Mouse (Mus musculus) hindbrain, embryonic 15.5 days (tissue): ENCODE data around the gene Krtap1-5. TPM values are rescaled to one million over a fixed set of nuclear protein-coding genes. Genes with fewer than 3 reads are reported as not detected.

ENCODE experiments used
- ATAC-seq: fragments of 200-750 bp; cut with Nextera tagmentation; 2 replicates; pipeline ENCODE4 v1.8.0; 2017; ENCODE audit warnings: low read depth, moderate number of reproducible peaks, moderate TSS enrichment; ENCODE audit not compliant: low FRiP score
- H3K27ac ChIP-seq: fragments of 300-500 bp; sonication (generic); replicated peaks from 2 replicates; pipeline ENCODE4 v1.5.1; 2015; ENCODE audit warnings: mild to moderate bottlenecking, inconsistent platforms
- H3K27me3 ChIP-seq: fragments of 300-500 bp; sonication (generic); 2 replicates; pipeline ENCODE4 v1.6.1; 2015; ENCODE audit warnings: control low read depth, inconsistent platforms
- H3K36me3 ChIP-seq: fragments of 300-500 bp; sonication (generic); 2 replicates; pipeline ENCODE4 v1.6.1; 2015; ENCODE audit warnings: control low read depth, inconsistent platforms
- H3K4me1 ChIP-seq: fragments of 300-500 bp; sonication (generic); replicated peaks from 2 replicates; pipeline ENCODE4 v1.6.1; 2015; ENCODE audit warnings: control low read depth, inconsistent platforms
- H3K4me2 ChIP-seq: fragments of 300-500 bp; sonication (generic); 2 replicates; pipeline ENCODE4 v1.6.1; 2015; ENCODE audit warnings: moderate library complexity, mild to moderate bottlenecking, inconsistent platforms
- H3K4me3 ChIP-seq: fragments of 300-500 bp; sonication (generic); 2 replicates; pipeline ENCODE4 v1.5.1; 2015; ENCODE audit warnings: mild to moderate bottlenecking, inconsistent platforms
- H3K9ac ChIP-seq: fragments of 300-500 bp; sonication (generic); 2 replicates; pipeline ENCODE4 v1.6.1; 2015; ENCODE audit warnings: inconsistent platforms
- H3K9me3 ChIP-seq: fragments of 300-500 bp; sonication (generic); 2 replicates; pipeline ENCODE4 v1.6.1; 2016; ENCODE audit warnings: control low read depth, inconsistent platforms
- WGBS: fragments of 180-500 bp; shearing (Covaris S2); methylation state at CpG from one replicate; pipeline ENCODE4 v1.1.7; 2015; 5-methylcytosine and 5-hydroxymethylcytosine counted together
- polyA plus RNA-seq: library from polyadenylated mRNA; unstranded; fragments of >200 nt; fragmentation: Nextera tagmentation; extraction: Ambion mirVana; gene quantifications from 2 replicates; pipeline ENCODE4 v1.2.1, GENCODE M21; 2015

Gene Krtap1-5
- polyA plus RNA-seq, 1 experiment from 2014 or later = not detected

- H3K27ac ChIP-seq = no peak overlapping the region
- no peaks in the 10 kb centered on the region for H3K27me3 ChIP-seq
- no peak overlapping the region for H3K4me2 ChIP-seq
- H3K36me3 ChIP-seq = no peaks in the 10 kb centered on the region
- no peak for ATAC-seq
- H3K4me3 ChIP-seq = no peak overlapping the region
- no peak overlapping the region for H3K9ac ChIP-seq
- no peaks in the 10 kb centered on the region for H3K4me1 ChIP-seq
- 92% methylated on average over 5 of the region's 5 CpGs for WGBS
- no peaks in the 10 kb centered on the region for H3K9me3 ChIP-seq
Measured at GRCm38 (mm10) chr11:99581051-99581450, 235 bp upstream of the Krtap1-5 start.

GRCm38 (mm10) chr11:99574106-99574505 is 6.7 kb downstream of the Krtap1-5 start:
- H3K27ac ChIP-seq = no peak overlapping the region
- H3K9ac ChIP-seq = no peak overlapping the region
- 0 out of 2 replicates have a peak overlapping the region, but pooled peaks have one; percentile 9 for H3K4me3 ChIP-seq
- no peaks in the 10 kb centered on the region for H3K27me3 ChIP-seq
- no peaks in the 10 kb centered on the region for H3K9me3 ChIP-seq
- peak; percentile 59; the same call in 1 of the 2 replicates for ATAC-seq
- WGBS = 5% methylated on average over 7 of the region's 7 CpGs
- H3K4me1 ChIP-seq = no peaks in the 10 kb centered on the region
- peak overlapping the region; percentile 42 for H3K4me2 ChIP-seq
- H3K36me3 ChIP-seq = no peaks in the 10 kb centered on the region

DNA sequence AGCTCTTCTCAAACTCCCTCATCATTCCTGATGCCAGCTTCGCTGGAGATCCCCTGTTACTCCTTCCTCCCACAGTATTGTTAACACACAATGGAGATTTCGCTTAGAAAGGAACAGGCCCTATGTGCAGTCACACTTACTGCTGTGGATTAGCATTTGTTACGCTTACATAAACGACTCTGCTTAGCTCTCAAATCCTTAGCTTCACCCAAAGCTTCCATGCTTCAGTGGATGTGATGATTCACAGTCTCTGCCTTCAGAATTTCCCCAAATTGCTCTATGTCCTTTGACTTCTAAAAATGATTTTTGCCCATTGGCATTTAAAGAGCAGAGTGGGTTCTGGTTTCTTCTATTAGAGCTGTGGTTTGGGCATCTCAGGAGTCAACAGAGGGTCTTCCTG is 7.7 kb downstream of the Krtap1-5 start:
- Histone ChIP-seq H3K4me3 (no peak overlapping the region), H3K27me3 (no peaks in the 10 kb centered on the region), H3K4me2 (no peak overlapping the region), H3K36me3 (no peaks in the 10 kb centered on the region), H3K27ac (no peak overlapping the region), H3K9ac (no peak overlapping the region), H3K9me3 (no peaks in the 10 kb centered on the region), H3K4me1 (no peaks in the 10 kb centered on the region)
- WGBS = 39% methylated on average over 4 of the region's 4 CpGs
- no peak for ATAC-seq

- H3K36me3 ChIP-seq = no peaks in the 10 kb centered on the region
- WGBS = 89% methylated on average over 7 of the region's 7 CpGs
- H3K4me2 ChIP-seq = no peak within 1 kb of the TSS
- H3K9me3 ChIP-seq = no peaks in the 10 kb centered on the region
- H3K27me3 ChIP-seq = no peaks in the 10 kb centered on the region
- H3K27ac ChIP-seq = no peak within 1 kb of the TSS
- no peak for ATAC-seq
- no peaks in the 10 kb centered on the region for H3K4me1 ChIP-seq
- H3K4me3 ChIP-seq = no peak within 1 kb of the TSS
- no peak within 1 kb of the TSS for H3K9ac ChIP-seq
Measured at GRCm38 (mm10) chr11:99566530-99566929, 14.3 kb downstream of the Krtap1-5 start, which contains the start of gene Krtap3-1. Krtap3-1 (minus strand) TSS chr11:99566630.

- ATAC-seq = no peak
- no peak overlapping the region for H3K27ac ChIP-seq
- no peak overlapping the region for H3K9ac ChIP-seq
- 81% methylated on average over 6 of the region's 6 CpGs for WGBS
- no peaks in the 10 kb centered on the region for H3K36me3 ChIP-seq
- H3K4me2 ChIP-seq = no peak overlapping the region
- H3K4me1 ChIP-seq = no peaks in the 10 kb centered on the region
- H3K27me3 ChIP-seq = no peaks in the 10 kb centered on the region
- no peak overlapping the region for H3K4me3 ChIP-seq
- H3K9me3 ChIP-seq = no peaks in the 10 kb centered on the region
Measured at GRCm38 (mm10) chr11:99562580-99562979, 18.2 kb downstream of the Krtap1-5 start.

DNA sequence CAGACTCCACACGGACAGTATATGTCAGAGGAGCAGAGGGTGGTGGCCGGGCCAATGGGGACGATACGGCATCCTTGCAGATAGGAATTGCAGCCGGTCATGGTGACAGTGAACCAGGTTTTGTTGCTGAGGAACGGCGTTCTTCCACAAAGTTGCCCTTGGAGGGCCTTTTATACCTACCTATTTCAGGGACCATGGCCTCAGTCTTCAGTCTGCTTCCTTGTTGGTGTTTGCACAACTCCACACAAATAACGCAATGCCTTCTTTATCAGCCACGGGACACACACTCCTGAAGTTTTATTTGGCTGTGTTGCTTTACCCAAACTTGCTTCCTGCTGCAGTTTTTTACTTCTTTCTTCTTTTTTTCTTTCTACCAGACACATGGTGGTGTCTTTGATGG is 21.4 kb downstream of the Krtap1-5 start, which contains the start of gene Gm11939:
Gm11939 (minus strand) TSS at position 101 of the 400 bp plus-strand sequence.
- H3K27ac ChIP-seq = no peak within 1 kb of the TSS
- H3K4me2 ChIP-seq = no peak within 1 kb of the TSS
- H3K36me3 ChIP-seq = no peaks in the 10 kb centered on the region
- no peak within 1 kb of the TSS for H3K9ac ChIP-seq
- no peak within 1 kb of the TSS for H3K4me3 ChIP-seq
- WGBS = 95% methylated on average over 9 of the region's 9 CpGs
- H3K9me3 ChIP-seq = no peaks in the 10 kb centered on the region
- no peaks in the 10 kb centered on the region for H3K4me1 ChIP-seq
- no peaks in the 10 kb centered on the region for H3K27me3 ChIP-seq
- no peak for ATAC-seq

- Histone ChIP-seq H3K27ac (no peak overlapping the region), H3K9me3 (no peaks in the 10 kb centered on the region), H3K36me3 (no peaks in the 10 kb centered on the region), H3K9ac (no peak overlapping the region), H3K4me2 (no peak overlapping the region), H3K27me3 (no peaks in the 10 kb centered on the region), H3K4me3 (no peak overlapping the region), H3K4me1 (no peaks in the 10 kb centered on the region)
- WGBS = 78% methylated on average over 3 of the region's 3 CpGs
- ATAC-seq = no peak
Measured at GRCm38 (mm10) chr11:99557976-99558745, 22.7 kb downstream of the Krtap1-5 start.

- Histone ChIP-seq H3K4me2 (no peak within 1 kb of the TSS), H3K27me3 (no peaks in the 10 kb centered on the region), H3K4me1 (no peaks in the 10 kb centered on the region), H3K9ac (no peak within 1 kb of the TSS), H3K9me3 (no peaks in the 10 kb centered on the region), H3K4me3 (no peak within 1 kb of the TSS), H3K27ac (no peak within 1 kb of the TSS), H3K36me3 (no peaks in the 10 kb centered on the region)
- ATAC-seq = no peak
- WGBS = 91% methylated on average over 2 of the region's 2 CpGs
Measured at GRCm38 (mm10) chr11:99556753-99557152, 24.1 kb downstream of the Krtap1-5 start, which contains the start of gene Krtap3-2. Krtap3-2 (minus strand) TSS chr11:99556853.

GRCm38 (mm10) chr11:99556195-99556594 is 24.6 kb downstream of the Krtap1-5 start:
- no peak overlapping the region for H3K4me3 ChIP-seq
- H3K4me2 ChIP-seq = no peak overlapping the region
- 95% methylated on average over 2 of the region's 2 CpGs for WGBS
- no peaks in the 10 kb centered on the region for H3K9me3 ChIP-seq
- no peak overlapping the region for H3K9ac ChIP-seq
- no peaks in the 10 kb centered on the region for H3K4me1 ChIP-seq
- H3K27ac ChIP-seq = no peak overlapping the region
- no peaks in the 10 kb centered on the region for H3K36me3 ChIP-seq
- no peak for ATAC-seq
- no peaks in the 10 kb centered on the region for H3K27me3 ChIP-seq

DNA sequence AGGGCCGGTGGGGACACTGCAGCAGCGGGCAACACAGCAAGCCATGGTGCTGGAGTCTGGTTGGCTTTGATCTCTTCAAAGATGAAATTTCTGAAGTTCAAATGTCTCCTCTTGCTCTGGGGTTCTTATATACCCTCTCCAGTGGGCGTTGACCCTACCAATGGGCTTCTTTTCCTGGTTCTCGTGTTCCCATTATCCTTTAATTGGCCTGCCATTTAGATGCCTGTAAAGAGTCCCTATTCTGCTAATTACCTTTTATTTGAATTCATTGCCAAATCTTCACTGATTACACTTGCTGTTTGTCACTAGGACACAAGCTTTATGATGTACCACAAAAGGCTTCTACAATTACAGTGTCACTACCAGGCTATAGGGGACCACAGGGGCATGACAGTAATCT is 30.1 kb downstream of the Krtap1-5 start, which contains the start of gene Krtap3-3:
Krtap3-3 (minus strand) TSS at position 101 of the 400 bp plus-strand sequence.
- no peak for ATAC-seq
- WGBS = 56% methylated on average over 4 of the region's 4 CpGs
- Histone ChIP-seq H3K9ac (no peak within 1 kb of the TSS), H3K4me3 (no peak within 1 kb of the TSS), H3K27ac (no peak within 1 kb of the TSS), H3K27me3 (no peaks in the 10 kb centered on the region), H3K4me1 (no peaks in the 10 kb centered on the region), H3K9me3 (no peaks in the 10 kb centered on the region), H3K4me2 (no peak within 1 kb of the TSS), H3K36me3 (no peaks in the 10 kb centered on the region)

- Histone ChIP-seq H3K4me3 (no peak overlapping the region), H3K36me3 (no peaks in the 10 kb centered on the region)
Measured at GRCm38 (mm10) chr11:99547892-99548291, 32.9 kb downstream of the Krtap1-5 start.

GRCm38 (mm10) chr11:99539721-99540120 is 41.1 kb downstream of the Krtap1-5 start:
- peak; percentile 72; the same call in 1 of the 2 replicates for ATAC-seq
- H3K9me3 ChIP-seq = no peaks in the 10 kb centered on the region; the same call in 1 of the 2 replicates
- no peaks in the 10 kb centered on the region for H3K36me3 ChIP-seq
- WGBS = 47% methylated on average over 9 of the region's 9 CpGs
- no peaks in the 10 kb centered on the region for H3K27me3 ChIP-seq
- 0 out of 2 replicates have a peak overlapping the region, but pooled peaks have one; percentile 53 for H3K27ac ChIP-seq
- H3K4me2 ChIP-seq = peak overlapping the region; percentile 30
- 0 out of 2 replicates have a peak, but pooled peaks cover 8% of the 10 kb centered on the region for H3K4me1 ChIP-seq
- H3K9ac ChIP-seq = no peak overlapping the region
- H3K4me3 ChIP-seq = no peak overlapping the region

More at GRCm38 (mm10) chr11:99547892-99548291, 32.9 kb downstream of the Krtap1-5 start:
- ATAC-seq = no peak
- Histone ChIP-seq H3K9me3 (no peaks in the 10 kb centered on the region; the same call in 1 of the 2 replicates), H3K27ac (no peak overlapping the region), H3K27me3 (no peaks in the 10 kb centered on the region), H3K9ac (no peak overlapping the region), H3K4me2 (no peak overlapping the region), H3K4me1 (no peaks in the 10 kb centered on the region)
